Mouse (Mus musculus) G1E (cell line): ENCODE results near the gene Pigg. TPM values are rescaled to one million over a fixed set of nuclear protein-coding genes. Genes with fewer than 3 reads are reported as not detected.

ENCODE experiments used
- ATAC-seq: 2 replicates; pipeline ENCODE4 v1.8.0; 2016; ENCODE audit warnings: mild to moderate bottlenecking; ENCODE audit not compliant: insufficient number of reproducible peaks, poor library complexity, low FRiP score, severe bottlenecking; ENCODE audit errors: extremely low read depth
- DNase-seq: peaks from one replicate; pipeline ENCODE4 v3.0.0; 2012; ENCODE audit warnings: low spot score
- H3K27me3 ChIP-seq: 2 replicates; pipeline ENCODE4 v1.6.1; 2012; ENCODE audit warnings: mild to moderate bottlenecking, low read length, inconsistent platforms; ENCODE audit not compliant: insufficient read depth
- H3K36me3 ChIP-seq: replicated peaks from 2 replicates; pipeline ENCODE3; 2012; ENCODE audit warnings: mild to moderate bottlenecking, inconsistent platforms
- H3K4me1 ChIP-seq: 2 replicates; pipeline ENCODE4 v1.6.1; 2012; ENCODE audit warnings: low read depth, low read length, inconsistent platforms, mixed read lengths; ENCODE audit not compliant: insufficient read depth
- H3K4me3 ChIP-seq: 2 replicates; pipeline ENCODE4 v1.5.1; 2012; ENCODE audit warnings: low read depth, mild to moderate bottlenecking, inconsistent platforms, low read length, moderate library complexity, mixed read lengths
- H3K9me3 ChIP-seq: replicated peaks from 2 replicates; pipeline ENCODE4 v1.6.1; 2012; ENCODE audit warnings: inconsistent platforms
- CTCF ChIP-seq: IDR thresholded peaks from 2 replicates; pipeline ENCODE4 v1.5.1; 2012; ENCODE audit warnings: low read depth, low read length, inconsistent platforms, mixed read lengths
- GATA1 ChIP-seq: IDR thresholded peaks from 2 replicates; pipeline ENCODE4 v1.6.1; 2012; ENCODE audit warnings: borderline replicate concordance, low read length, inconsistent platforms, mixed read lengths
- GATA2 ChIP-seq: IDR thresholded peaks from 2 replicates; pipeline ENCODE4 v1.6.1; 2012; ENCODE audit warnings: low read depth, low read length, inconsistent platforms, borderline replicate concordance
- POLR2AphosphoS5 ChIP-seq: IDR thresholded peaks from 2 replicates; pipeline ENCODE4 v1.6.1; 2012; ENCODE audit warnings: low read depth, low read length, inconsistent platforms; ENCODE audit not compliant: insufficient replicate concordance
- TAL1 ChIP-seq: conservative IDR thresholded peaks from 2 replicates; pipeline ENCODE4 v1.6.1; 2012; ENCODE audit warnings: low read depth, low read length, inconsistent platforms, mixed read lengths
- polyA plus RNA-seq: library from polyadenylated mRNA; stranded (reverse); fragments of >175 nt; gene quantifications from 2 replicates; pipeline ENCODE4 v1.2.3, GENCODE M21; 2012
- total RNA-seq, 2 experiments: library from RNA; stranded (forward) in 1 of 2; stranded (reverse) in 1 of 2; fragments of 200-1000 nt in 1 of 2; fragments of >200 nt in 1 of 2; fragmentation: Nextera tagmentation in 1 of 2; gene quantifications; 2 replicates each; pipeline ENCODE4 v1.2.3; 2014 to 2017

The Pigg gene
- total and polyA plus RNA-seq, 3 experiments: 2.0 to 11.7 (median 11.3) TPM

- DNase-seq: no peak
- no peak for TF ChIP-seq GATA1
- no peak for TF ChIP-seq TAL1
- no peak for TF ChIP-seq CTCF
- no peak for TF ChIP-seq GATA2
- TF ChIP-seq POLR2AphosphoS5: no peak
- no peak; the same call in 1 of the 2 replicates for ATAC-seq
These were observed 25.0 kb downstream of the Pigg start for GRCm38 (mm10) chr5:108337385-108337784.

GRCm38 (mm10) chr5:108338049-108338448 is 25.6 kb downstream of the Pigg start:
- no peak for DNase-seq
- Histone ChIP-seq H3K4me3 (no peak overlapping the region), H3K4me1 (no peaks in the 10 kb centered on the region), H3K36me3 (peaks cover 76% of the 10 kb centered on the region), H3K27me3 (no peaks in the 10 kb centered on the region), H3K9me3 (no peaks in the 10 kb centered on the region)
- ATAC-seq: no peak
- TF ChIP-seq CTCF (no peak), GATA2 (no peak), TAL1 (no peak), POLR2AphosphoS5 (no peak), GATA1 (no peak)

More at GRCm38 (mm10) chr5:108337385-108337784, 25.0 kb downstream of the Pigg start:
- H3K27me3 ChIP-seq: no peaks in the 10 kb centered on the region
- no peaks in the 10 kb centered on the region for H3K9me3 ChIP-seq
- H3K4me1 ChIP-seq: no peaks in the 10 kb centered on the region
- peaks cover 78% of the 10 kb centered on the region for H3K36me3 ChIP-seq
- H3K4me3 ChIP-seq: no peak overlapping the region

DNA sequence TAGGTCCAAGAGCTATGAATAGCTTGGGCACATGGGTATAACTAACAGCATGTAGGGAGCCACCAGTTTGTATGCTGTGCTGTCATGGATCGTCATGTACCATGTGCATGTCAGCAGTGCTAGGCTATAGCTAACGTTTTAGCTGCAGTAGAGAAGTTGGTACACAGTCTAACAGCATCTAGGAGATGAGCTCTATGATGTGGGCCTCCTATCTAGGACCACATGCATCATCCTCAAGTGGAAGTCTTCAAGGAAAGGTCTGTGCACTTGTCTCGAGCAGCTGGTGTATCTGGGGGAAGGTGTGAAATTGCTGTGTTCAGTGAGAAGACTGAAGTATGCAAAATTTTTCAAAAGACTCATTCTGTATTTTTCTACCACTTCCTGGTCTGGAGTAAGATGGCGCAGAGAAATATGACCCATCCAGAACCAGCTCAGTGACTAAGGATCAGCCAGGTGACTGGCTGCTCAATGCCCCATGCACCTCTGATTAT is 31.3 kb downstream of the Pigg start:
- DNase-seq: no peak
- H3K4me3 ChIP-seq: no peak overlapping the region
- no peaks in the 10 kb centered on the region for H3K9me3 ChIP-seq
- no peak for ATAC-seq
- TF ChIP-seq POLR2AphosphoS5: no peak
- no peak for TF ChIP-seq CTCF
- TF ChIP-seq GATA1: no peak
- no peak for TF ChIP-seq TAL1
- no peak for TF ChIP-seq GATA2
- H3K27me3 ChIP-seq: no peaks in the 10 kb centered on the region
- peaks cover 80% of the 10 kb centered on the region for H3K36me3 ChIP-seq
- H3K4me1 ChIP-seq: no peaks in the 10 kb centered on the region

DNA sequence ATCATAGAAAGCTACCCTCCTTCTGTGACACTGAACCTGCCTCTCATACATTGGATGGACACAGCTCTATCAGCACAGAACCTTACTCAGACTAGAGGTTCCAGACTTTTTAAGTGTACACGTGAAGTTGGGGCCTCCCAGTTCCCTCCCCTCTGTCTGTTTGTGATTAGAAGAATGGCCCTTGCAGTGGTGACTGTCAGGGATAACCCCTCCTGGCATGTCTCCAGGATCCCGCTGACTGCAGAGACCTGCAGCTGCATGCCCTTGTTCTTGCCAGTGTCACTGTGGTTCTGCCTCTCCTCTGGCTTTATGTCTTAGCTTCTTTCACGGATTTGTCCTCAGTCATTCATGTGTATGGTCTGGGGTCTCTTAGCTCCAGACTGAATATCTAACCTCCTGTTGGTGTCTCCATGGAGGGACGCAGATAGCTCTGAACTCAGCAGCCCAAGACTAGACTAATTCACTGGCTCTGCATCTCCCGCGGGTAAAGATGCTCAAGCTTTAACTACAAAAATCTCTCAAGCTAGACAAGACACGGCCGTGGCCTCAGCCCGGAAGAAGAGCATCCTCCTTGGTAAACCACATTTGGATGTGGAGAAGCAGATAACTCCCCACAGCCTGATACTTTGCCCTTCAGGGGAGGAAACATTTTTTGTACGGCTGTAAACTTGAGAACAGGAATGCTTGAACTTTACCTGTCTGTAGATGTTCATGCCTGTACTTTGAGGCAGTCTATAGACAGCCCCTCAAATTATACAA is 33.1 kb downstream of the Pigg start:
- H3K4me1 ChIP-seq: no peaks in the 10 kb centered on the region
- peaks cover 78% of the 10 kb centered on the region for H3K36me3 ChIP-seq
- no peak overlapping the region for H3K4me3 ChIP-seq
- no peaks in the 10 kb centered on the region for H3K9me3 ChIP-seq
- DNase-seq (no peak), ATAC-seq (no peak)
- no peaks in the 10 kb centered on the region for H3K27me3 ChIP-seq
- TF ChIP-seq TAL1 (no peak), CTCF (no peak), POLR2AphosphoS5 (no peak), GATA2 (no peak), GATA1 (no peak)

GRCm38 (mm10) chr5:108347843-108348242 is 35.4 kb downstream of the Pigg start:
- Histone ChIP-seq H3K27me3 (no peaks in the 10 kb centered on the region), H3K4me3 (no peak overlapping the region), H3K4me1 (no peaks in the 10 kb centered on the region), H3K36me3 (peaks cover 75% of the 10 kb centered on the region), H3K9me3 (no peaks in the 10 kb centered on the region)
- TF ChIP-seq CTCF (no peak), GATA1 (no peak), TAL1 (no peak), GATA2 (no peak), POLR2AphosphoS5 (no peak)
- ATAC-seq (no peak), DNase-seq (no peak)

DNA sequence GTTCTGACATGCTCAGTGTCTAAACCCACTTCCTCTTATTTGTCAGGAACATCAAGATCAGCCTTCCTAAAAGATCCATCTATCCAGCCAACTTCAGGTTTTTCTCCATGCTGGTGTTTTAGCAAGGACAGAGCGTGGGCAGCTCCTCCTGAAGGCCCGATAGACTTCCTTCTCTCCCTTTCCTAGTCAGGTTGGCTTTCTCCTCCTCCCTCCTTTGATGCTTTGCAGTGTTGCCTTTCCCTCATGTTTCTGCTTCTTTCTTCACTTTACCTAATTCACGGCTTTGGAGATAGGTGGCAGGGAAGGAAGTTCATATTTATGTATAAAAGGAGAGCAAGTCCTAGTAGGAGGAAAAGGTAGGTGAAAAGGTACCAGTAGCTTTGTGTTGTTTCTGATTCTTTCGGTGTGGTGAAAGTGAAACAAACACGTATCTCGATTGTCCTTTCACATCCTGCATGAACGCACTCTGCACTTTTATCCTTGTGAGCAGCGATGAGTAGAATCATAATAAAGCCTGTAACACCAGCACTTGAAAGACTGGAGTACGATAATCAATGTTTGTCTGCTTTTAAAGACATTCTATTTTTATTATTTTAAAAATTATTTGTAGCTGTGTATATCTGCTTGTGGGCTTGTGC is 37.2 kb downstream of the Pigg start:
- TF ChIP-seq CTCF: no peak
- no peak for TF ChIP-seq GATA2
- ATAC-seq (no peak), DNase-seq (no peak)
- H3K4me3 ChIP-seq: no peak overlapping the region
- H3K36me3 ChIP-seq: peaks cover 58% of the 10 kb centered on the region
- no peaks in the 10 kb centered on the region for H3K27me3 ChIP-seq
- no peaks in the 10 kb centered on the region for H3K4me1 ChIP-seq
- no peaks in the 10 kb centered on the region for H3K9me3 ChIP-seq

GRCm38 (mm10) chr5:108354056-108354455 is 41.6 kb downstream of the Pigg start:
- Histone ChIP-seq H3K4me1 (no peaks in the 10 kb centered on the region), H3K36me3 (peaks cover 20% of the 10 kb centered on the region), H3K4me3 (no peak overlapping the region), H3K27me3 (no peaks in the 10 kb centered on the region), H3K9me3 (no peaks in the 10 kb centered on the region; the same call in 1 of the 2 replicates)
- TF ChIP-seq GATA1 (no peak), POLR2AphosphoS5 (no peak)
- ATAC-seq (no peak), DNase-seq (no peak)
